Mouse (Mus musculus) left cerebral cortex, postnatal 14 days (tissue): ENCODE data around the gene Hsd3b7. TPM values are rescaled to one million over a fixed set of nuclear protein-coding genes. Genes with fewer than 3 reads are reported as not detected.
"Not testable (repeated sequence)": the region's sequence is repeated elsewhere in the genome, so short reads cannot be mapped to it uniquely, and the experiment has no call there.

Experiments
- DNase-seq, 2 experiments: peaks; one replicate each; pipeline ENCODE4 v3.0.0; 2021 to 2022; ENCODE audit warnings: low spot score in 2 of 2, mixed read lengths in 1 of 2
- intact Hi-C: fragments of 180-260 bp; cut with DNase I; formaldehyde crosslinking; loops from one replicate; pipeline ENCODE4 v1.15.1; 2025
- total RNA-seq, 2 experiments: library from RNA; stranded (reverse); gene quantifications; 2 replicates each; pipeline ENCODE4 v1.2.3; 2021

The Hsd3b7 gene
- total RNA-seq, 2 experiments from 2014 or later, result 4.8 to 6.0 TPM

DNA sequence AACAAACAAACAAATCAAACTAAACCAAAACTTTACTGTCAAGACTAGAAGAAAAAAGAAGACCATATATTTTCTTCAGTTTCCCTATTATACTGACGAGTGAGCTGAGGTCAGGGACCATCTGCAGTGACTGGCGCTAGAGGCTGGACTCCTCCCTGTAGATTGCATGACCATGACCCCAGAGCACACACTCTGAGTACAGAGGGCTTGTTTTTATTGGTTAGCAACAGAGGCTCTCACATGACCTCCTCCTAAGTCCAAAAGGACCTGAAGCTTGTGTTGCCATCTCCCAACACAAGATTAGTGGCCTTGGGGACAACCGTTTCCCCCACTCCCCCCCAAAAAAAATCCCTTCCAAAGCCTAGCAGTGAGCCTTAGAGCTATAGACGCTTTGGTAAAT lies 13.4 kb downstream of the Hsd3b7 start:
- DNase-seq, result no peak
- intact Hi-C loops, result no loop called here

GRCm38 (mm10) chr7:127814241-127814921 lies 14.0 kb downstream of the Hsd3b7 start:
- DNase-seq, result peak; percentile 77 to 85
- intact Hi-C loops, result no loop called here

GRCm38 (mm10) chr7:127815116-127815665 lies 14.8 kb downstream of the Hsd3b7 start:
- intact Hi-C loops, result no loop called here
- no peak for DNase-seq

DNA sequence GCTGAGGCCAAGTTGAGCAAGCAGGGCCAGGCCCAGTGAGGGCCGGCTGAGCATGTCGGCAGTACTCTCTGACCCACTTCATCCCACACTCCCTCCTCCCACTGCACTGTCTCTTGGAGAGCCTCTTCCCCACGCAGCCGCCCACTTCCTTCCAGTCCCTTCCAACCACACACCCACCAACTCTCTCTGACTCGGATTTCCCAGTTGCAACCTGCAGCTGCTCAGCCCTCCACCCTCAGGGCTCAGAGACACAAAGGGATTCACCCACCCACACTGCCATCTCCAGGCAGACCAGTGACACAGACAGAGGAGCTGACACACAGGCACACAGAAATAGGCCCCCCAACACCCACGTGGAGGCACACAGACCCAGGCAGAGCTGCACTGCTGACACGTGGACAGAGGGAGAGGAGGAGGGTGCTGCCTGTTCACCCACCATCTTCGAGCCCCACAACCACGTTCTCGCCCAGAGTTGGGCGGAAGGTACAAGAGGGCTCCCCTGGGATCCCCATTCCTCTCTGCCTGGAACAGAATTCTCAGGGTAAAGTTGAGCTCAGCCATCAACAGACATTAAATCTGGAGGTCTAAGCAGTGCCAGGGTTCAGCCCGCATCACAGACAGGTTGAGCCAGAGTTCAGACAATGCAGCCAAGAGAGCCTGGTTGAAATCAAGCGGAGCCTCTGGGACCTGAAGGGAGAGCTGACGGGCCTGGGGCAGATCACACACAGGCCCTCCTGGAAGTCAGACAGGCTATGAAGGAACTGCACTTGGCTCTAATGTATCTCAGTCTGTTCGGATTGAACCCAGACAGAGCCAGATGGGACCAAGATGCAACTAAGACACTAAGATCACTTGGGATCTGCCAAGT lies 15.8 kb downstream of the Hsd3b7 start:
- intact Hi-C loops, result no loop called here
- peak; percentile 64 to 81 for DNase-seq

GRCm38 (mm10) chr7:127817053-127817452 lies 16.6 kb downstream of the Hsd3b7 start:
- DNase-seq, result no peak
- intact Hi-C loops, result no loop called here

DNA sequence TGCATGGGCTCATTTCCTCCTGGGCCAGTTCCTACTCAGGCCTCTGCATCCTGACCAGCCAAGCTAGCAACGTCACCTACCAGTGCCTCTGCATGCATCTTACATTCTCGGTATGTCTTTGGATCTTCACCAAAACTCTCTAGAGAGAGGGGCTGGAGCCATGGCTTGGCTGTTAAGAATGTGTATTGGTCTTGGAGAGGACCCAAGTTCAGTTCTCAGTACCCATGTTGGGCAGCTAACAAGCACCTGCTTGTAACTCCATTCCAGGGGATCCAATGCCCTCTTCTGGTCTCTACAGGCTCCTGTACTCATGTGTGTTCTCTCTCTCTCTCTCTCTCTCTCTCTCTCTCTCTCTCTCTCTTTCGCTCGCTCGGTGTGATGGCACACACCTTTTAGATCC lies 17.4 kb downstream of the Hsd3b7 start:
- intact Hi-C loops, result no loop called here
- DNase-seq, result no peak

- DNase-seq, result no peak
- intact Hi-C loops, result no loop called here
These were observed 20.6 kb downstream of the Hsd3b7 start for GRCm38 (mm10) chr7:127820836-127821509.

DNA sequence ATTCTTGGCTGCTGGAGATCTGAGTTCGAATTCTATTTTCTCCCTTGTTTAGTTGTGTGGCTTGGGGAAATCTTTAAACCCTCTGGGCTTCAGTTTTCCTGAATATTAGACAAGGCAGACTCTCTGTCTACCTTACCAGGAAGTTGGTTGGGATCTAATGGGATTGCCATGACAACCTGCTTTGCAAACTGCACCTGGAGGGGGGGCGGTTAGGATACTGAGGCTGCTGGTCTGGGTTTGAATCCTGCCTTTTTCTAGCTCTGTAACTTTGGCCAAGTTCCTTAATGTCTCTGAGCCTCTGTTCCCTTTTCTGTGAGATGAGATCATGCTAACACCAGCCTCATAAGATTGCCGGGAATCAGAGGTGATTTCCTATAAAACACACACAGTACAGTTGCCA lies 22.1 kb downstream of the Hsd3b7 start:
- intact Hi-C loops, result no loop called here
- DNase-seq, result no peak

DNA sequence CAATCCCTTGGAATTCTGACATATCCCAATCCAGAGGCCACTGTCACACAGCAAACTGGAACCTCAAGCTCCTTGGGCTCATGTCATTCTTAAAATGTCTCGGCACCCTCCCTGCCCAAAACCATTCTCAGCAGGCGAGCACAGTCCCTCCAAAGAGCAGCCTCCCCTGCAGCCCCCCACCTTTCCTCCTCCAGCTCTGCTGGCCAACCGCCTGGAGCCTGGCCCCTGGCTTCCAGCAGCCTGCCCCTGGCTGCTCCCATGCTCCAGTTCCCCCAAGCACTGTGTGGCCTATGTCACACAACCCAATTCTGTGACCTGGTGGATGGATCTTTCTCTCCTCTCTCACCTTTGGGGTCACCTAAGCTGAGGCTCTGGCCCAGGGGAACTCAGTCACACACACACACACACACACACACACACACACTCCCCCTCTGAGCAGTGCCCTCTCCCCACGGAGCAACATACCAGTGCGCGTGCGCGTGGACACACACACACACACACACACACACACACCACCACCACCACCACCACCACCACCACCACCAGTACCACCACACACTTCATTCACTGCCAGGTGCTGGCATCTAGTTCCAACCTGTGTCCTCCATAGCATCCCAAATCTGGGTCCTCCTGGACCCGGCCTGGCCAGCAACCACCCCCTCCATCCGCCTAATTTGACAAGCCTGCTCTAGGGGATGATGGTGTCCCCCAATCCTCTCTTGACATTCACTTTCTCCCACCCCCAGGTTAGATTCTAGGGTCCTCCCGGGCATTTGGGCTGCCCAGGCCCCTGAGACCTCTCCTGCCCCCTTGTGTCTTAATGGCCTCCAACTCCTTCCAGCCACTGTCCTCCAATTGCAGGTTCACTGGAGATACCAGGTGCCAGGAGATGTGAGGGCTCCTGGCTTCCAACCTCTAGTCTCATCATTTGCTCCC lies 23.1 kb downstream of the Hsd3b7 start:
- intact Hi-C loops, result no loop called here
- no peak for DNase-seq

DNA sequence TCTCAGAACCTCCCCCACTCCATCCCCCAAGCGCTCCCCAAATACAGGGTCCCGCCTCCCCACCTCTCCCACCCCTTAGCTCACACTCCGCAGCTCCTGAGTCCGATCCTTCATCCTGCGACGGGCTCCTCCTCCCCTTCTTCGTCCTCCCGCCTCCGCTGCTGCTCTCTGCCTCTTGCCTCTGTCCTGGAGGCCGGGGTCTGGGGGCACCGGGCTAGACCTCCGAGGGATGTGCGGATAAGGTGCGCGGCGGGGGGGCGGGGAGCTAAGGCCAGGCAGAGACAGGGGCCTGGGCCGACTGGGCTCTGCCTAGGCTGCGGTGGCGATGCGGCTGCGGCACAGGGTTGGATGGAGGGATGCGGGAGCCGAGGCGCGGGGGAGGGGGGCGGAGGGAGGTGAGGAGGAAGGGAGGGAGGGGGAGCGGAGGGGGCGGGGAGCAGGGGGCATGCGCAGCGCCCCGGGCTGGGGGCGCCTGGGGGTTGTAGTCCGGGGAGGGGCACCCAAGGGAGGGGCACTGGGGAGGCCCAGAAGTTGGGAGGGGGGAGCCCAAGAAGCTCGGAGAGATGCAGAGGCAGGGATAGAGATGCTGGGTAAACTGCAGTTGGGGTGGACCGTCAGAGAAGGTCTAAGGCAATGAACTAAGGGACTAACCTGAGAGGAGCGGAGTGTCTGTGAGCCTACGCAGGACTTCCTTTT lies 23.9 kb downstream of the Hsd3b7 start, which contains the start of the genes Stx4a and Stx1b:
Gene Stx4a (plus strand): TSS at position 119 of the 696 bp plus-strand sequence.
Gene Stx1b (minus strand): TSS at position 374 of the 696 bp plus-strand sequence.
- peak in 1 of 2 experiments; percentile 76 for DNase-seq

GRCm38 (mm10) chr7:127835550-127835949 lies 35.1 kb downstream of the Hsd3b7 start:
- intact Hi-C loops, result no loop called here
- DNase-seq, result no peak

More for the DNA sequence above, 23.9 kb downstream of the Hsd3b7 start, which contains the start of the genes Stx4a and Stx1b:
- intact Hi-C loops, result no loop called here

GRCm38 (mm10) chr7:127837473-127837872 lies 37.1 kb downstream of the Hsd3b7 start:
- DNase-seq, result no peak
- intact Hi-C loops, result no loop called here

DNA sequence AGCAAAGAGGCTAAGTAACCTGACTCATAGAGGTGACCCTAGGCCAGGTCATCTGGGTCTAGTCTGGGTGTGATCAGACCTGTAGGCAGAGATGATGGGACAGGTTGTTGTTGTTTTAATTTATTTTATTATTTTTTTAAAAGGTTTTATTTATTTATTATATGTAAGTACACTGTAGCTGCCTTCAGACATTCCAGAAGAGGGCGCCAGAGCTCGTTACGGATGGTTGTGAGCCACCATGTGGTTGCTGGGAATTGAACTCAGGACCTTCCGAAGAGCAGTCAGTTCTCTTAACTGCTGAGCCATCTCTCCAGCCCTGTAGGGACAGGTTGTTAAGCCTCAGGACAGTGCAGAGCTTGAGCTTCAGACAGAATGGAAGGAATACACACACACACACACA lies 37.5 kb downstream of the Hsd3b7 start:
- DNase-seq, intact Hi-C loops: not testable (repeated sequence)

GRCm38 (mm10) chr7:127840031-127840430 lies 39.6 kb downstream of the Hsd3b7 start:
- DNase-seq, intact Hi-C loops: not testable (repeated sequence)

- DNase-seq, result peak; percentile 74 to 83
- intact Hi-C loops, result no loop called here
These were observed 40.5 kb downstream of the Hsd3b7 start for GRCm38 (mm10) chr7:127840886-127841285.

GRCm38 (mm10) chr7:127841340-127842000 lies 41.1 kb downstream of the Hsd3b7 start:
- peak; percentile 94 to 99 for DNase-seq
- intact Hi-C loops, result no loop called here

- DNase-seq, result peak; percentile 77
- intact Hi-C loops, result no loop called here
These were observed 41.8 kb downstream of the Hsd3b7 start for GRCm38 (mm10) chr7:127842001-127842718.
